Mouse (Mus musculus): Measurements from ENCODE around the gene Fmr1nb.
"Not testable (repeated sequence)": the region's sequence is repeated elsewhere in the genome, so short reads cannot be mapped to it uniquely, and the experiment has no call there.

The Fmr1nb gene

DNA sequence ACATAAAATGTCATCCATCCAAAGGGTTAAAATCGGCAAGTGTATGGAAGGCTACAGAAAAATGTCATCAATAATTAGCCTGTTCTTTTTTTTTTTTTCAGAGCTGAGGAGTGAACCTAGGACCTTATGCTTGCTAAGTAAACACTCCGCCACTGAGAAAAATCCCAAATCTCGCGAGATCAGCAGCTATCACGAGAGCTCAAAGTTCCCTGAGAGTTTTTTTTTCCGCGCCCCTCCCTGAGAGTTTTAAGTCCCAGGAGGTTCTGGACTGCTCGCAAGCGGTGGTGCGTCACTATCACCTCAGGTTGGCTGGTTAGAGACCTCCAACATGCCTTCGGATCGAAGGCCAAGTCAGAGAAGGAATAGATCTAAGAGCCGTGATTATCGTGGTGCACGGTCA, at the start of gene Fmr1nb:
Fmr1nb (plus strand) TSS at position 234 of the 400 bp plus-strand sequence.
- DNase-seq (ENCODE audit: low read depth), result no peak

DNA sequence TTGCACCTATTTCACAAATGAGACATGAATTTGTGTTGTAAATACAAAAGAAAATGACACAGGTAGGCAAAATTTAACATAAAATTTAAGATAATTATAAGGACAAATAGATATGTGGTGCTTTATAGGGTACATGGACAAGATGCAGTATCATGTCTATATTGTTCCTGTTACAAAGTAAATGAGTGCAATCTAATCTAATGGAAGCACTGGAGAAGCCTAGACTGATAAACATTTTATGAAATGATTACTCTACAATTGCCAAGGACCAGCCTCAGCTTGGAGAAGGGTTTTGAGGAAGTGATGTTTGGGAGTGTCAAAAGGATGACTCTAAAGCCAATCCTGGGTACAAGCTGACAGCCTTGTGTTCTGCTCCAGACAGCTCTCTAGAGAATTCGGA, 24.7 kb upstream of the Fmr1nb start:
- no peak for DNase-seq (ENCODE audit: low read depth)

DNA sequence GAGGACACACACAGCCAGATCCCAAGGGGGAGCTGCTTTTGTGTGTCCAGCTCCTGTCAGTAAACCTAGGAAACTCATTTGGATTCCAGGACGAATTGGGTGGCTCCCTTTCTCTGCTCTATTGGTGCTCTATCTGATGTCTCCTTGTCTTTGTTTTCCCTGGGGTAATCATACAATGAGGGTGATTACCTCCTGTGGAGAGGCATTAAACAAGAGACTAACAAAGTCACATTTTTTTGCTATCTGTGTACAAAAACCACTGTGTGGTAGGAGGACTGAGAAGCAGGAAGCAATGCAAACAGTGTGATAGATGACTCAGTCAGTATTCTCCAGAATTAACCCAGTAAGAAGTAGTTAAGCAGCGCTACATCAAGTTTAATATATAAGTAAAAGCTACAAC, 21.6 kb upstream of the Fmr1nb start:
- DNase-seq (ENCODE audit: low read depth), result no peak

DNA sequence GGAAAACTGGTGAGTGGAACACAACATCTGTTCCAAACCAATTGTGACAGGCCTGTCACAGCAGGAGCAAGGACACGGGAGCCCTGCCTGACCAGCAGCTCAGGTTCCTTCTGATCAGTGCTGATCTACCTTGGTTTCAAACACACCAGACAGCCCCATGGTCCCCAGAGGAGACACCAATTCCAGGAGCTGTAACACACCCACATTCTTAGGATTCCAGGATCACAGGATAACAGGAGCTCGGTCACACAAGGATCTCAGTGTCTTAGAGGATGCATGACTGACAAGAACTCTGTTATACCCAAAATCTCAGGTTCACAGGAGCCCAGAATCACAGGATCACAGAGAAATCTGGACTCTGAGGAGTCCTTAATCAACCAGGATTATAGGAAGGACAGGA, 58.8 kb downstream of the Fmr1nb start:
- not testable (repeated sequence) for DNase-seq (ENCODE audit: low read depth)

DNA sequence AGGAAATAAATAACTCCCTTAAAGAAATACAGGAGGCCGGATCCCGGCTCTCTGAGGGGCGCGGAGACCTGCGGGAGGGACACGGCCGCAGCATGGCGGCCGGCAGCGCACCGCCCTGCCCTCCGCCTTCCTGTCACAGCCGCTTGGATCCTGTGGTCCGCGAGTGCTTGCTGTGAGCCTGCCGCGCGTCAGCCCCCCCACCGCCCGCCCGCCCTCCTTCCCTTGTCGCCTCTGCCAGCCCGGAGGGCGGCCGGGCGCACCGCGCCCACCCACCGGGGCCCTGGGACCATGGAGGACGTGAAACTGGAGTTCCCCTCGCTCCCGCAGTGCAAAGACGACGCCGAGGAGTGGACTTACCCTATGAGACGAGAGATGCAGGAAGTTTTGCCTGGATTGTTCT, 59.4 kb downstream of the Fmr1nb start, which contains the start of gene Gm14698:
Gm14698 (plus strand) TSS at position 35 of the 400 bp plus-strand sequence.
- DNase-seq (ENCODE audit: low read depth), result not testable (repeated sequence)

DNA sequence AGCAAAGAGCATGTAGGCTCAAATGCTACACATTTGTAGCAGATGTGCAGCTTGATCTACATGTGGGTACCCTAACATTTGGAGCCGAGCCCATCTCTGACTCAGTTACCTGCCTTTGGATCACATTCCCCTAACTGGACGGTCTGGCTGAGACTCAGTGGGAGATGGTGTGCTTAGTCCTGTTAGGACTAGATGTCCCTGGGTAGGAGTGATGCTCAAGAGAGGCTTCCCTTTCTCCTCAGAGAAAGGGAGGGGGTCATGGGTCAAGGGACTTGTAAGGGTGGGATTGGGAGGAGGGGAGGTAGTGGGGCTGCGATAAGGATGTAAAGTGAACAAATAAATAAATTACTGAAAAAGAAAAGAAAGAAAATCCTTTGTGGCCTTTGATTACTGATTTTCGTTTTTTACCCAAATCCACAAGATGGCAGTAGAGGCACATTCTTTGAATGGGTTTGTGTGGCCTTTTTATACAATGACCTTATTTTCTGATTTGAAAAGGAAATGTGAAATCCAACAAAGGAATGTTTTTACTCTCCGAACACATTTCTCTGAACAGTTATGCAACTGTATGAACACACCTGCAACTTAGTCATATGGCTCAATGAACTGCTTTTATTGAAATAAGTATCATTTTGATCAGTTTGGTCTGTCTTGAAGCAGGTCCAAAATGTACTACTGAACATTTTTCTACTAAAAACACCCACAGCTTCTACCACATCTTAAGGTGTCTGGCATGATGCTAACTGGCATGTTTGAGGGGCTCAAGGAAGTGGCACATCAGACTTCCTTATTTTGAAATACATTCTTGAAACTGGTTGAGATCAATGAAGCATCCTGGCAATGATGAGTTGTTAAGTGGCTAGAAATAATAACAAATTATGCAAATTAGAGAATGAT, 78.2 kb downstream of the Fmr1nb start:
- DNase-seq (ENCODE audit: low read depth), result peak; percentile 0
